Mouse (Mus musculus) bone marrow macrophage, adult 2 months (primary cell): ENCODE results near the gene Plac1.

Experiments used
- CTCF ChIP-seq: IDR thresholded peaks from 2 replicates; pipeline ENCODE4 v1.5.1; 2012; ENCODE audit warnings: low read depth, mild to moderate bottlenecking, low read length, moderate library complexity
- POLR2A ChIP-seq: IDR thresholded peaks from 2 replicates; pipeline ENCODE4 v1.6.1; 2012; ENCODE audit warnings: mild to moderate bottlenecking, low read depth, low read length, borderline replicate concordance

GRCm38 (mm10) chrX:53039651-53040050 lies 200.3 kb downstream of the Plac1 start:
- TF ChIP-seq CTCF = no peak
- no peak for TF ChIP-seq POLR2A
